Mouse (Mus musculus): ENCODE results near the gene Gm17364.
"Not testable (repeated sequence)": the region's sequence is repeated elsewhere in the genome, so short reads cannot be mapped to it uniquely, and the experiment has no call there.

Gene Gm17364

DNA sequence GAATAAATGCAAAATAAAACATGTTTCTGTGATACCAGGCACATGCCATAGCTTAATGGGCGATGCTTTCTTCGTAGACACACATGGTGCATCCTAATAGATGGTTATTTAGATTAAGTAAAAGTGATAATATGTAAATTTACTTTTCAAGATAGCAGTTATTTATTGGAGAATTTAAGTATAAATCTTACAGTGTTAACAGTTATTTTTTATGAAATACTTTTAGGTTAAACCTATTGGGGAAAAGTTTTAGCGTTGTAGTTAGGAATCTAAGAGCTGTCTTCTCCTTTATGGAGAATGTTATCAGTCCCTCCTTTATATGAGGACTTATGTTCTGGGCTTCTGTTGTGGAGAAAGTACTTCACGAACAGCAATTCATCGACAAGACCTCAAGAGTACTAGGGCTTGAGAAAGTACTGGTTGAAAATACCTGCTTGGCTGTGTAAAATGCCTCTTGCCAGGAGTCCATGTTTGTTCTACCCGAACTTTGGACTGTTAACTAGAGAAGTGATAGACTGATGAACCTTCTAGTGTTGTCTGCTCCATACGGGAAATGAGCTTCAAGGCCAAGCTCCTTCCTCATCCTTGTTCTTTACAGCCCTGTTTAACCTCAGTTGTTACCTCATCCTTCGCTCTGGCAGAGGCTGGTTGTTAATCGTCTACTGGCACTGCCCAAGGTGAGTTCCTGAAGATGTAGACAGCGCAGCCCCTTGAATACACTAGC, at the start of gene Gm17364:
Gene Gm17364 (minus strand): TSS at position 51 of the 724 bp plus-strand sequence.
- ChIA-PET CTCF (no interaction called here), POLR2A (no interaction called here)

DNA sequence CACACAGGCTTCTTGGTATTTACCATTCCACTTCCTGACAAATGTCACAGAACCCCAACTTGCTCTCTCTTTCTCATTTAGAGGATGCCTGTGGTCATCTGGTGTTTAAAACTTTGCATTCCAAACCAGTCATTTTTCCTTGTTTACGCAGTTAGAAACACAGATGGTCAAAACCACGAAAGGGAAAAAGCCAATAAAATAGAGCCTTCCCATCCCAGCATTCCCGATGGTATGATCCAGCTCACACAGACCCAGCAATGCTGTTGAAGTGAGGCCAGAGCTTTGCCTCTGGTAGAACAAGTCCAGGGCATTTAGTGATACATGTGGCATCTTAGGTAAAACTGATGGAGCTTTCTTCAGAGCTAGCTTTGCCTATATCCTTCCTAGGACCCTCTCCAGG, 47.7 kb upstream of the Gm17364 start:
- ChIA-PET POLR2A (no interaction called here), CTCF (interaction anchor here in 1 of 4 experiments (0.6 kb wide), 1 partner anchor 18 kb away, joined by 3 read pairs; no protein-coding TSS in a partner anchor)

DNA sequence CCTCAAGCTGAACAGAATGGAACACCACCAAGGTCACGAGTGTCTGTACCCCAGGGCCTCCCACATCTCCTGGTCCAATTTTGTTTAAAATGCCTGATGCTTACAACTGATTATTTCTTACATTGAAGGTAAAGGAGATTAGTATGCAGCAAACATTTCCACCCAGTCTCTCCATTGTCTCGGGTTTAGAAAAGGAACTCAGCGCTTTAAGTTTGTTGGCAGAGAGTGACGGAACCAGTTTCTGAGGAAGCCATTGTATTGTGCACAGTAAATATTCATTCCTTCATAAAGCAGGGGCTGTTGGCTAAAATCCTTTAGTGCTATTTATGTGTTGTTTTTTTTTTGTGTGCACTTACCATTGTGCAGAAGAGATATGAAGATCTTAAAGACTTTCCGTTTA, 47.0 kb upstream of the Gm17364 start:
- POLR2A ChIA-PET = no interaction called here
- CTCF ChIA-PET = interaction anchor here in 1 of 4 experiments (0.6 to 0.7 kb wide), 2 partner anchors 285 to 998 kb away, joined by 3 to 4 read pairs; no protein-coding TSS in a partner anchor

DNA sequence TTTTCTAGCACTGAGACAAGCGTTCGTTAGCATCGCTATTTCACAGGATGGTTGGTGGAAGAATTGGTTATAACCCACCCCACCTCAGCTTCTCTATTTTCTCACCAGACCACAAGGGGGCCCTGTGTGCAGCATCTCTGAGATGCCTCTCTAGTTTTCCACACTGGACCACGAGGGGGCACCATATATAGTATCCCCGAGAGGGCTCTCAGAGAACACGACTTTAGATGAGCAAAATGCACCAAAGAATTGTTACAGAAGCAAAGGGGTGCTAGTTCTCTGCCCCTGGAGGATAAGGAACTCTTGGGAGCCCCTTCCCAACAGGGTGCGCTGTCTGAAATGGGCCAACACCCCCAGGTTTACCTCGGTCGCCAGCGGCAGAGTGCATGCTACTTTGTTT, 28.9 kb upstream of the Gm17364 start:
- POLR2A ChIA-PET = interaction anchor here (0.6 to 1.7 kb wide), 7 partner anchors 9 to 268 kb away, joined by 3 read pairs; no protein-coding TSS in a partner anchor
- CTCF ChIA-PET = interaction anchor here (0.5 to 2.0 kb wide), 84 partner anchors 9 to 1153 kb away, joined by 3 to 17 read pairs (median 4); partner anchors contain the start of genes Smim13 (in 1 of the 4) and Tmem170b (in 1 of the 4)

DNA sequence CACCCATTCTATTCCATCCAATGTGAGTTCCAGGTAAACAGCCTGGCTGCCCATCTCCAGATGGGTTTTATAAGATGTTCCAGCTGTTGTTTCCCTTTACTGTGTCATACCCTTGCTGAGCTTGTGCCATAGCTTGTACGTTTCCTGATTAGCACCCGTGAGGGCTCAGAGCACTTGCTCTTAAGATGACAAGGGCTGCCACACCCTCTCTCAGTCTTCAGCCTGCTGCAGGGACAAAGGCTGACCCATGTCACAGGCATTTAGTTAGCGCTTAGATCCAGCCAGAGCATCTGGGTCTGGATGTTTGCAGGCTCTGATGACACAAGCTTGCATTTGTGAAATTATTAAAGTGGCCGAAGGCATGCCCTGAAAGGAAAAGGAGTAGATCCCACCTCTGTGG, 26.3 kb upstream of the Gm17364 start:
- ChIA-PET POLR2A (no interaction called here), CTCF (no interaction called here)

DNA sequence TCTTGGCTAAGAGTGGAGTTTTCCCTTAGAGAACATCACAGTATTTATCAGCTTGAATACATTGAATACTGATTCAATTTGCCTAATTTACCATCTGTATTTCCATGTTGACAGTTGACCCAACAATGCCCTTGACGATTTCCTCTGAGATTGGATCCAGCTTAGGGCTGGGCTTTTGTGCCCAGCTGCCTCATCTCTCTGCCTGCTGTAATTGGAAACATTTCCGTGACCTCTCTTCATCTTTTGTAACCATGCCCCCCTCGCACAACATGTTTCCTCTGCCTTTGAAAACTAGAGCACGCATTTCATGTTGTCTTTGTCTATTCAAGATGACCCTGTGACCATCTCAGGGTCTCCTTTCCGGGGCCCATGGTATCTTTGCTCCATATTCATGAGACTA, 25.2 kb upstream of the Gm17364 start:
- CTCF ChIA-PET = no interaction called here
- POLR2A ChIA-PET = no interaction called here

DNA sequence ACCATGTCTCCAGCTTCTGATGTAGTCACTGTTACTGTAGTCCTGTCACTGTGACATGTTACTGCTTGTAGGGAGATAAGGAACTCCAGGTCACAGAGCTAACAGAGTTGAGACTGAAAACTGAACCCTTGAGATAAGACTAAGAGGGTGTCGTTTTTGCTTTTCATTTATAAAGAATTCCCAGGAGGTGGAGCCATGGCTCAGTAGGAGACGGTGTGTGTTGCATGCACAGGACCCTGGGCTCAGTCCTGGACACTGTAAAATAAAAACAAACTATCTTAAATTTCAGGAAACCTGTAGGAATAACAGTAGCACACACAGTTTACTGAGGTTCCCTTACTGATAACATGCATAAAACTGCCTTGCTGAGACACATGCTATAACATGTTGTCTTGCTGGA, 24.8 kb upstream of the Gm17364 start:
- ChIA-PET POLR2A (no interaction called here), CTCF (interaction anchor here in 1 of 4 experiments (0.6 kb wide), 1 partner anchor 1516 kb away, joined by 3 read pairs; no protein-coding TSS in a partner anchor)

DNA sequence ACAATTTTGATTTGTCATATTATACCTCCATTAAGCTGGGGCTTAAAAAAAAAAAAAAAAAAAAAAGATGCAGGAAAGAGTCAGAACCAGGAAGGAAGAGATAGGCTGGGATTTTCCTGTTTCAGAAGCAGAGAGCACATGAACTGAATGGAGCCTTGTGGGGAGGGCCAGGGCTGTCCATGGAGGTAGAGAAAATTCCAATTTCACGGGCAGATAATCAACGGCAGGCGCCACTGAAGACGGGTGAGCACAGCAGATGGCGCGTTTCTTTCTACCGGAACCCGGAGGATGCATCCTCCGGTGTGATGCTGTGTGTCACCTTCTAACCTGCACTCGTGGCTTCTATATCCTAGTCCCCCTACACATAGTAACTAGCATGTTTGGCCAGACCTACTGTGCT, 22.6 kb upstream of the Gm17364 start:
- CTCF ChIA-PET = interaction anchor here in 3 of 4 experiments (0.6 kb wide), 3 partner anchors 257 to 341 kb away, joined by 4 to 6 read pairs (median 4); no protein-coding TSS in a partner anchor
- POLR2A ChIA-PET = interaction anchor here in 1 of 4 experiments (0.5 kb wide), 1 partner anchor 15 kb away, joined by 3 read pairs; no protein-coding TSS in a partner anchor

DNA sequence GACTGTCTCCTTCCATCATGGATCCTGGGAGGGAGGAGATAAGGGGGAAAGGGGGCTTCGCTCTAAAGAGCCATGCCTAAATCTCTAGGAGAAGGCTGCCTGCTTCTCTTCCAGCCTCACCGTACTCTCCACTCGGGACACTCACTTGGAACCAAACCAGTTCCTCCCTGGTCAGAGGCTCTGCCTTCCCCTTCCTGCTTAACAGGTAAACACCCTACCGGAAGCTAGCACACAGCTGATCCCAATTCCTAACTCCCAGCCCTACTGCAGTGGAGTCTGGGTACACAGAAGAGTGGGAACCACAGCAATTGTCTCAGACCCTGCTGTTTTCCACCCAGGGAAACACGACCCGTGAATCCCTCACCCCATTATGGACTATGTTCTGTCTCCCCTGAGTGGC, 22.1 kb upstream of the Gm17364 start:
- CTCF ChIA-PET = interaction anchor here in 3 of 4 experiments (0.6 kb wide), 3 partner anchors 257 to 341 kb away, joined by 4 to 6 read pairs (median 4); no protein-coding TSS in a partner anchor
- POLR2A ChIA-PET = interaction anchor here in 1 of 4 experiments (0.7 kb wide), 1 partner anchor 46 kb away, joined by 3 read pairs; no protein-coding TSS in a partner anchor

DNA sequence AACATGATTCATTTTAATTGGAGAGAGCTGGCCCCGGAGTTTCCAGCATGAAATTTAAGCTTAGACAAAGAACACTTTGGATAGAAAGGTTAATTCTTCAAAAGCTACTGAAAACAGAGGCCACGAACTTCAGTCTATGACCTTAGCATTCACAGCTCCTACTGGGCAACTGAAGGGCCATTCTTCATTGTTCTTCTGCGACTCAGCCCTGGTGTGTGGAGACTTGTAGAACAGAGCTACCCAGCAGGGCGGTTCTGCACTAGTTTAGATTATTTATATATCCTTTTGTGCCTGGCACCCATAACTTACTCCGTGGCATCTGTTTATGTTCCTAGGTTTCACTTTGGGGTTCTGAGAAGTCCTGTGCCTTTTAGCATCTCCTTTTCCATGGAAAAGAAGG, 19.8 kb upstream of the Gm17364 start:
- CTCF ChIA-PET = interaction anchor here in 2 of 4 experiments (1.4 to 1.6 kb wide), 2 partner anchors 9 kb away, joined by 5 to 6 read pairs; no protein-coding TSS in a partner anchor
- POLR2A ChIA-PET = interaction anchor here in 1 of 4 experiments (0.8 kb wide), 1 partner anchor 12 kb away, joined by 4 read pairs; no protein-coding TSS in a partner anchor

DNA sequence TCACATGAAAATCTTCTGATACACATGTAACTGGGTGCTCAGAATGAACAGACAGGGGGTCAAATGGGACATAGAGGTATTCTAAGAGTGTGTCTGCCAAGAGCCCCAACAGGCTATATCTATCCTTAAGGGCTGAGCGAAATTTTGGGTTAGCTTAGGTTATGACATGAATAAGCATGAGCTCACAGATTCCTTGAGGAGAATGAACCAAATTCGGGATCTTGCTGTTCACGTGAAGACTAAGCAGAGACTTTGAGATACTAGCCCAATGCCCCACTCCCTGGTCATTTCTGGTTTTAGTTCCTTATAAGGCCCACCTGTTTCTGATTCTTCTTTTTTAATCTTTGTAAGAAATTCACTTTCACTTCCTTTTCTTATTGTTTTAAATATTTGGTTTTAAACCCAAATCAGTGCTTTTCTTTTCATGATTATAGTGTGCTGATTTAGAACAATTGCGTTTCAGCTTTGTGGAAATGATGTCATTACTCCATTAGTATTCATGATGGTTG, 17.7 kb upstream of the Gm17364 start:
- ChIA-PET POLR2A (interaction anchor here in 1 of 4 experiments (0.6 kb wide), 1 partner anchor 12 kb away, joined by 3 read pairs; no protein-coding TSS in a partner anchor), CTCF (interaction anchor here in 3 of 4 experiments (1.2 to 1.9 kb wide), 3 partner anchors 11 kb away, joined by 4 to 6 read pairs (median 5); no protein-coding TSS in a partner anchor)

DNA sequence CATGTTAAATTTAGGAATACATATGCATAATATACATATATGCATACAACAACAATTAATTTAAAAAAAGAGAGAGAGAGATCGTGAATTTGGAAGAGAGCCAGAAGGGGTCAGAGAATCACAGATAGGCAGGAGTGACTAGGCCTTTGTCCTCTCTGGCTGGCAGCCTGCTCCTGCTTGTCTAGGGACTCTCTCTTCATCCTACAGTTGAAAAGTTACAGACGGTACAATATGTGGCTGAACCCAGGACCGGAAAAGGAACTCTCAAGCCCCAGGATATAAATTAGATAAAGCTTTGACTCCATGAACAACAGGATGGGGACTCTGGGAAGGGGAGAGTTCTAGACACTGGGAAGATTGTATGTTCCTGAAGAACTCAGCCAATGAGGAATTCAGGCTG, 12.5 kb upstream of the Gm17364 start:
- POLR2A ChIA-PET = no interaction called here
- CTCF ChIA-PET = interaction anchor here in 2 of 4 experiments (1.3 to 1.5 kb wide), 2 partner anchors 16 kb away, joined by 4 to 6 read pairs; no protein-coding TSS in a partner anchor

DNA sequence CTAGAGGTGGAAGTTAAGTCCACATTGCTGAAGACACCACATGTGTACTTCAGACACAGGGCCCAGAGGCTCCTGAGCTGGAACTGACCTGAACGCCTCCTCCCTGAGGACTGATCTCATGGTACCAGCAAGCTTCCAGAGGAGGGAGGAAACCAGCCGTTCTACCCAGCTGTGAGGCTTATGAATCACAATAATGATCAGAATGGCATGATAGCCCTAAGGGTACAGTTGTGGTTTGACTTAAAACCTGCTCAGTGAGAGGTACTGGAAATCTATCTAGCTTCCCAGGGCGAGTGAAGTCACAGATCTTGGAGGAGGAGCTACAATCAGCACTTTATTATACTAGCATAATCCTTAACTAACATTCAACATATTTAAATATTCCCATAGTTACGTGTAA, 11.7 kb upstream of the Gm17364 start:
- ChIA-PET POLR2A (interaction anchor here in 1 of 4 experiments (0.5 kb wide), 1 partner anchor 625 kb away, joined by 3 read pairs; no protein-coding TSS in a partner anchor), CTCF (interaction anchor here in 2 of 4 experiments (0.5 to 1.5 kb wide), 5 partner anchors 17 to 297 kb away, joined by 3 to 6 read pairs (median 4); no protein-coding TSS in a partner anchor)

DNA sequence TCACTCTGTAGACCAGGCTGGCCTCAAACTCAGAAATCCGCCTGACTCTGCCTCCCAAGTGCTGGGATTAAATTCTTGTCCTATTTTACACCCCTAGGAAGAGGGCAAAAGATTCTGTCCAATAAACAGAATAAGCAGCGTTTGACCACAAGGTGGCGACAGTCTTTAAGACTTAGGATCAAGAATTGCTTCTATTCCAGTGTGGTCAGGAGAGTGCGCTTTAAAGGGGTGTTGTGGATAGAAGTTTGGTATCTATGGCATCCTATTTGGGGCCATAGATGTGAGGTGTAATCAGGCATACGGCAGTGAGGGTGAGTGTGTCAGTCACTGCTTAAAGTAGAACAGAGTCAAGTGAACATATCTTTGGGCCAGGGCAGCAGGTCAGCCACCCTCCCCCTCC, 9.5 kb upstream of the Gm17364 start:
- ChIA-PET POLR2A (no interaction called here), CTCF (interaction anchor here in 3 of 4 experiments (0.6 to 1.0 kb wide), 3 partner anchors 46 to 499 kb away, joined by 3 to 4 read pairs (median 3); no protein-coding TSS in a partner anchor)

DNA sequence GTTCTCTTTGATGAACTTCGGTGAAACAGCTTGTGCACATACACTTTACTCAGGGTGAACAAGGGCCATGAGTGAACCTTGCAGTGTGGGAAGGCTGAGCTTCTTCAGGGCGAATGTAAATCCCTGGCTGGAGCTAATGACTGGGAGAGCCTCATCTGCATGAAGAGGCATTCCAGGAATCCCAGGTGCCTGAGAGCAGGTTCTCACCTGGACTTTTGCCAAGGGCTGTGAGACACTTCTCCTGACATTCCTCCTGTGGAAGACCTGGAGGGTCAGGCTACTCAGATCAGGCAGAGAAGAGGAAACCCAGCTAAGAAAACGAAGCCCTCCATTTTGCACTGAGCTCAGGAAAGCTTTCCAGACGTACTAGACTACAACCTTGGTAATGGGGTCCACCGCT, 6.9 kb upstream of the Gm17364 start:
- ChIA-PET CTCF (interaction anchor here (0.7 to 1.3 kb wide), 6 partner anchors 20 to 354 kb away, joined by 3 to 5 read pairs (median 3); no protein-coding TSS in a partner anchor), POLR2A (interaction anchor here in 1 of 4 experiments (1.2 kb wide), 1 partner anchor 13 kb away, joined by 4 read pairs; no protein-coding TSS in a partner anchor)

DNA sequence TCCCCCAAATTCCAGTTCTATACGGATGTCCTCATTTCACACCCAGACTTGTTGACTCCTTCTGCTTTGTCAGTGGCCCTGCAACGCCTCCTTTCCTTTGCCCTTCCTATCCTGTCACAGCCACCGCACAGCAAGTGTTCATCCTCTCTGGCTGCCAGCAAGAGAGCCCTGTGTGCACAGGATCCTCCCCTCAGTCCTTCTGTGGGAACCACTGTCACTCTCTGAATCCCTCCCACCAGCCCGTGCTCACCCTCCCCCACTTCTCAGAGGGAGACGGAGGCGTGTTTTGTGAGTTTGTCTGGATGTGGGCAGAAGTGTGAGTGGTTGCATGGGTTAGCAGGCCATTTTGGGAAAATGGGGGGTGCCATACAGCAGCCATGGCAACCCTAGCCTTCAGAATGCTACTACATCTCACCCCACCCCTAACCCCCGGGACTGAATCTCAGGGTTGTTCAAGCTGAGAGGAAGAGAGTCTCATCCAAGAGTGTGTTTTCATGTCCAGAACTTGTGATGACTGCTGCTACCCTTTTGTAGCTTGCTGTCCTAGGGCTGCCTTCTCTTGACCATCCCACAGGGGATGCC, 5.9 kb downstream of the Gm17364 start:
- ChIA-PET CTCF (interaction anchor here in 2 of 4 experiments (0.6 kb wide), 2 partner anchors 9 to 61 kb away, joined by 5 to 7 read pairs; no protein-coding TSS in a partner anchor), POLR2A (no interaction called here)

DNA sequence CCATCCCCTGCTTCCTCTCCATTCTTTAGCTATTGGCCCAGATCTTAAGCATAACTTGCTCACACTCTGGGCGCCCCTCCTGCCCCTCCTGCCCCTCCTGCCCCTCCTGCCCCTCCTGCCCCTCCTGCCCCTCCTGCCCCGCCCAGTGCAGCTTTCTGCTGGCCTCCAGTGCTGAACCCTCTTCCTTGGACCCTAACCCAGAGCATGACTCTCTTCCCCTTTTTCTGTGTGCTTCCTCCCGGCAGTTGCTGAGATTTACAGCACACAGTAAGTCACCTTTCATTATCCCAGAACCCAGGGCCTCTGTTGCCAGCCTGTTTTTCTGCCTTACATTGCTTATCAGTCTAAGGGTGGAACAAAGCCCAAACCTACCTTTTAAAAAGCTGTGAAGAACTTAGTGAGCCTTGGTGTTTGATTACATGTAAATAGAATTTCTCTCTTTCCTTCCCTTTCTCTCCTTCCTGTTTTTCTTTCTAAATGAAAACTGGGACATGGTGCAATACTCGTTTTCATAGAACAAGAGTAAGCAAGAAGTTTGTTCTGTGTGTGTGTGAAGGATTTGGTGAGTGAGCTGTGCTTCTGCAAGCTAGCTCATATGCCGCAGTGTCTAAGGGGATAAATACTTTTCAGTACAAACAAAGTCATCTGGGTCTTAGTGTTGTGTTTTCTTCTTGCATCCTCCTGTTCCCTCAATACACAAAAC, 10.3 kb downstream of the Gm17364 start:
- ChIA-PET CTCF (interaction anchor here in 2 of 4 experiments (0.8 to 1.7 kb wide), 2 partner anchors 14 to 420 kb away, joined by 3 to 4 read pairs; partner anchors contain the start of gene Smim13 (in 1 of the 2)), POLR2A (interaction anchor here in 2 of 4 experiments (0.6 to 0.7 kb wide), 3 partner anchors 23 to 178 kb away, joined by 3 to 5 read pairs (median 3); no protein-coding TSS in a partner anchor)

DNA sequence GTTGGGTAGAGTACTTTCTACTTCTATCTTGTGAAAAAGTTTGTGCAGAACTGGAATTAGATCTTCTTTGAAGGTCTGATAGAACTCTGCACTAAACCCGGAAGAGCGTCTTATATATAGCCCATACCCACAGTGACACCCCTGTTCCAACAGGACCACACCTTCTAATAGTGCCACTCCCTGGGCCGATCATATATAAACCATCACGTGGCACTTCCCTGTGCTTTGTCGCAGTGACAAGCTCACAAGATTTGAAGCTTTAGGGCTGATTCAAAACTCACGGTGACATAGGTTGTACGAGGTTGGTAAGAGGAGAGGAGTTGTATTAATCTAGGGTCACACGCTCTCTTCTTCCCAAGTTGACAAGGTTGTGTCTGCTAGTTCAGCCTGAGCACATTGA, 12.2 kb downstream of the Gm17364 start:
- POLR2A ChIA-PET = not testable (repeated sequence)

More for the DNA sequence above, 12.2 kb downstream of the Gm17364 start:
- CTCF ChIA-PET = interaction anchor here in 1 of 4 experiments (0.6 kb wide), 1 partner anchor 128 kb away, joined by 3 read pairs; no protein-coding TSS in a partner anchor

All from embryonic stem cell, embryonic (primary cell).